Mouse (Mus musculus): ENCODE results near the gene Sucla2. TPM values are rescaled to one million over a fixed set of nuclear protein-coding genes. Genes with fewer than 3 reads are reported as not detected.
A peak's percentile ranks its signal among the peaks of the same experiment; 100 is the strongest.
"Not testable (repeated sequence)": the region's sequence is repeated elsewhere in the genome, so short reads cannot be mapped to it uniquely, and the experiment has no call there.

Gene Sucla2
- total and polyA plus RNA-seq, 2 experiments: 36.5 to 183 TPM

GRCm38 (mm10) chr14:73550732-73551131 lies 25.6 kb downstream of the Sucla2 start:
- Histone ChIP-seq H3K4me1 (ENCODE audit: control insufficient read depth, insufficient read depth, low read length) (peaks cover 17% of the 10 kb centered on the region), H3K4me3 (ENCODE audit: insufficient read depth, low read depth, low read length) (no peak overlapping the region), H3K36me3 (ENCODE audit: control insufficient read depth, insufficient read depth, low read length) (peaks cover under 1% of the 10 kb centered on the region; the same call in 1 of the 2 replicates), H3K27me3 (ENCODE audit: control insufficient read depth, insufficient read depth, low read length) (no peaks in the 10 kb centered on the region), H3K9ac (ENCODE audit: low read depth, low read length) (no peak overlapping the region), H3K79me2 (ENCODE audit: control insufficient read depth, insufficient read depth, low read length) (peaks cover 20% of the 10 kb centered on the region), H3K27ac (replicated peaks; ENCODE audit: insufficient read depth, low read depth, low read length) (peak overlapping the region; percentile 46)
- no peak for TF ChIP-seq CTCF (IDR thresholded peaks at IDR 0.05; ENCODE audit: low read depth, low read length)
- no peak for TF ChIP-seq POLR2A (IDR thresholded peaks at IDR 0.05; ENCODE audit: extremely low read depth, insufficient read depth, low read length)
- 70% methylated on average over 8 of the region's 8 CpGs for WGBS
- DNase-seq (ENCODE audit: extremely low read depth, low read depth, low spot score): no peak

DNA sequence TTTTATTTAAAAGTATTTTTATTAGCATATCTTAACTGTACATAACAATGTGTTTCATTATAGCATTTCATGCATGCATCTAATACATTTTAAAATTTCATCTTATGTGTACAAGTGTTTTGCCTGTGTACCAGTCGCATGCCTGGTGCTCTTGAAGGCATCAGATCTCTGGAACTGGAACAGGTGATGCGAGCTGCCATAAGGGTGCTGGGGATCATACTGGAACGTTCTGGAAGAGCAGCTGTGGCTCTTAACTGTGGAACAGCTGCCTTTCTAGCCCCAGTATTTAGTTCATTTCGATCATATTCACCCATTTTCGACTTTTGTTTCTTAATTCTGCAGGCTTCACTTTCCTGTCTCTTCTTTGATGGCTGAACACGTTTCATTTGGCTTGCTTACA lies 26.0 kb downstream of the Sucla2 start:
- 93% methylated on average over 6 of the region's 6 CpGs for WGBS
- Histone ChIP-seq H3K27ac (replicated peaks; ENCODE audit: insufficient read depth, low read depth, low read length) (no peak overlapping the region), H3K36me3 (ENCODE audit: control insufficient read depth, insufficient read depth, low read length) (peaks cover 4% of the 10 kb centered on the region; the same call in 1 of the 2 replicates), H3K9ac (ENCODE audit: low read depth, low read length) (no peak overlapping the region), H3K4me1 (ENCODE audit: control insufficient read depth, insufficient read depth, low read length) (peaks cover 19% of the 10 kb centered on the region), H3K27me3 (ENCODE audit: control insufficient read depth, insufficient read depth, low read length) (no peaks in the 10 kb centered on the region), H3K79me2 (ENCODE audit: control insufficient read depth, insufficient read depth, low read length) (peaks cover 24% of the 10 kb centered on the region), H3K4me3 (ENCODE audit: insufficient read depth, low read depth, low read length) (no peak overlapping the region)
- TF ChIP-seq CTCF (IDR thresholded peaks at IDR 0.05; ENCODE audit: low read depth, low read length) (no peak), POLR2A (IDR thresholded peaks at IDR 0.05; ENCODE audit: extremely low read depth, insufficient read depth, low read length) (no peak)
- no peak for DNase-seq (ENCODE audit: extremely low read depth, low read depth, low spot score)

DNA sequence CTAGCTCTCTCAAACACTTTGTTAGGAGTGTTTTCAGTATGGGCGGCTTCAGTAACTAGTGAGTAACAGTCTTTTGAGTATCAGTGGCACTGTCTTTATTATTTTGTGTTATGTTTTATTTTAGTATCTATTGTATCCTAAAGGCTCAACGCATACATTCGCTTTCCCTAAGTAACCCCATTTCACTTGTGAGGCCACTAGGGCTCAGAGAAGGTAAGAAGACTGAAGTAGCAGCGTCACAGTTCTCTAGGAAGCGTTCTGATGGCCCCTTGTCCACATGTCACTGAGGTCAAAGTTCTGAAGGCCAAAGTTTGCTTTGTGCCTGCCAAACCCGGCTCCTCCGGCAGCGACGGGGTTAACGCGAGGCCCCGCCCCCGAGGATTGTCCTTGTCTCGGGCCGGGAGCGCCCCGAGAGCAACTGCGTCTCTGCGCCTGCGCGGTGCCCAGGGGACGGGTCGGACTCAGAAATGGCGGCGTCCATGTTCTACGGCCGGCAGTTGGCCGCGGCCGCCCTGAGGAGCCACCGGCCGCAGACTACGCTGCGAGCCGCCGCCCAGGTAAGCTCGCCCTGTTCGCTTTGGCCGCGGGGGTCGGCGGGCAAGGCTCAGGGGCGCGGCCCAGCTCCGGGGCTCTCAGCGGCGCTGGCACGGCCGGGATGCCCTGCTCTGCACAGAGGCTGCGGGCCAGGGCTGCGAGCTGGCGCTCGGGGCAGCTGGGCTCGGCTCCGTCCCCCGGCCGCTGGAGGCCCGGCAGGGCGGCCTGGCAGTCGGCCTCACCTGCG lies 27.4 kb downstream of the Sucla2 start:
- Histone ChIP-seq H3K27me3 (ENCODE audit: control insufficient read depth, insufficient read depth, low read length) (no peaks in the 10 kb centered on the region), H3K36me3 (ENCODE audit: control insufficient read depth, insufficient read depth, low read length) (peaks cover 4% of the 10 kb centered on the region; the same call in 1 of the 2 replicates), H3K9ac (ENCODE audit: low read depth, low read length) (peak overlapping the region; percentile 97), H3K27ac (replicated peaks; ENCODE audit: insufficient read depth, low read depth, low read length) (peak overlapping the region; percentile 89), H3K4me3 (ENCODE audit: insufficient read depth, low read depth, low read length) (peak overlapping the region; percentile 93), H3K4me1 (ENCODE audit: control insufficient read depth, insufficient read depth, low read length) (peaks cover 20% of the 10 kb centered on the region), H3K79me2 (ENCODE audit: control insufficient read depth, insufficient read depth, low read length) (peaks cover 29% of the 10 kb centered on the region)
- WGBS: 4% methylated on average over 61 of the region's 61 CpGs
- peak; percentile 91 for TF ChIP-seq POLR2A (IDR thresholded peaks at IDR 0.05; ENCODE audit: extremely low read depth, insufficient read depth, low read length)
- no peak for TF ChIP-seq CTCF (IDR thresholded peaks at IDR 0.05; ENCODE audit: low read depth, low read length)
- DNase-seq (ENCODE audit: extremely low read depth, low read depth, low spot score): peak; percentile 82

GRCm38 (mm10) chr14:73553122-73553696 lies 28.1 kb downstream of the Sucla2 start:
- peak; percentile 75 for DNase-seq (ENCODE audit: extremely low read depth, low read depth, low spot score)
- Histone ChIP-seq H3K79me2 (ENCODE audit: control insufficient read depth, insufficient read depth, low read length) (peaks cover 32% of the 10 kb centered on the region), H3K4me1 (ENCODE audit: control insufficient read depth, insufficient read depth, low read length) (peaks cover 22% of the 10 kb centered on the region), H3K27ac (replicated peaks; ENCODE audit: insufficient read depth, low read depth, low read length) (peak overlapping the region; percentile 89), H3K9ac (ENCODE audit: low read depth, low read length) (peak overlapping the region; percentile 97), H3K4me3 (ENCODE audit: insufficient read depth, low read depth, low read length) (peak overlapping the region; percentile 93), H3K27me3 (ENCODE audit: control insufficient read depth, insufficient read depth, low read length) (no peaks in the 10 kb centered on the region), H3K36me3 (ENCODE audit: control insufficient read depth, insufficient read depth, low read length) (peaks cover 4% of the 10 kb centered on the region; the same call in 1 of the 2 replicates)
- WGBS: under 1% methylated on average over 10 of the region's 10 CpGs
- TF ChIP-seq CTCF (IDR thresholded peaks at IDR 0.05; ENCODE audit: low read depth, low read length) (no peak), POLR2A (IDR thresholded peaks at IDR 0.05; ENCODE audit: extremely low read depth, insufficient read depth, low read length) (no peak)

DNA sequence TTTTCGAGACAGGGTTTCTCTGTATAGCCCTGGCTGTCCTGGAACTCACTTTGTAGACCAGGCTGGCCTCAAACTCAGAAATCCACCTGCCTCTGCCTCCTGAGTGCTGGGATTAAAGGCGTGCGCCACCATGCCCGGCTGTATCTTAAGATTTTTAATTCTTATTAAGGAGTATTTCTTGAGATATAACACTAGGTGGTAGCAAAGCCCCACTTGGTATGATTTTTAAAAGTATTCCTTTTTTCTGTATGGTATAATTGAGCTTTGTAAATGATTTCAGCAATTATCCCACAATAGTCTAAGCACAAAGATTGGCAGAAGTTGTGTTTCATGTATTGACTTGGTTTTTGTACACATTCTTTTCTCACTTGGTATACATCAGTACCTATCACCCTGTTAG lies 44.7 kb downstream of the Sucla2 start:
- H3K36me3 ChIP-seq (ENCODE audit: control insufficient read depth, insufficient read depth, low read length): peaks cover 28% of the 10 kb centered on the region
- not testable (repeated sequence) for DNase-seq (ENCODE audit: extremely low read depth, low read depth, low spot score); H3K4me3 ChIP-seq (ENCODE audit: insufficient read depth, low read depth, low read length); H3K4me1 ChIP-seq (ENCODE audit: control insufficient read depth, insufficient read depth, low read length); H3K9ac ChIP-seq (ENCODE audit: low read depth, low read length); H3K27ac ChIP-seq (replicated peaks; ENCODE audit: insufficient read depth, low read depth, low read length); H3K79me2 ChIP-seq (ENCODE audit: control insufficient read depth, insufficient read depth, low read length); H3K27me3 ChIP-seq (ENCODE audit: control insufficient read depth, insufficient read depth, low read length)
- 88% methylated on average over 4 of the region's 4 CpGs for whole genome bisulfite sequencing

DNA sequence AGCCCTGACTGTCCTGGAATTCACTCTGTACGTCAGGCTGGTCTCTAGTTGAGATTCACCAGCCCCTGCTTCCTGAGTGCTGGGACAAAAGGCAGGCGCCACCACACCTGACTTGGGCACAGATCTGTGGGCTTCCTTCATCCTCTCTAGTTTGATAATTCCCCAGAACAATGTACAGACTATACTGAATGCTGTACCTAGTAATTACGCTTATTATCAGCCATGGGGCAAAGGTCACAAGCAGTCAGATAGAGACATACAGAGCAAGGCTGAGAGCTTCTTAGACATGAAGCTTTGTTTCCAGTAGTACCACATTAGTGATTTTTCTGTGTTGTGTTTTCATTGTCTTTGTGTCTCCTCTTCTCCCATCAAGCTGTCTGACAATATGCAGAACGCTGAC lies 46.0 kb downstream of the Sucla2 start:
- 90% methylated on average over 4 of the region's 4 CpGs for WGBS
- H3K4me1 ChIP-seq (ENCODE audit: control insufficient read depth, insufficient read depth, low read length): no peaks in the 10 kb centered on the region
- TF ChIP-seq POLR2A (IDR thresholded peaks at IDR 0.05; ENCODE audit: extremely low read depth, insufficient read depth, low read length) (no peak), CTCF (IDR thresholded peaks at IDR 0.05; ENCODE audit: low read depth, low read length) (no peak)
- no peak for DNase-seq (ENCODE audit: extremely low read depth, low read depth, low spot score)
- peaks cover 8% of the 10 kb centered on the region; the same call in 1 of the 2 replicates for H3K79me2 ChIP-seq (ENCODE audit: control insufficient read depth, insufficient read depth, low read length)
- H3K36me3 ChIP-seq (ENCODE audit: control insufficient read depth, insufficient read depth, low read length): peaks cover 32% of the 10 kb centered on the region
- no peaks in the 10 kb centered on the region for H3K27me3 ChIP-seq (ENCODE audit: control insufficient read depth, insufficient read depth, low read length)
- H3K27ac ChIP-seq (replicated peaks; ENCODE audit: insufficient read depth, low read depth, low read length): no peak overlapping the region
- no peak overlapping the region for H3K4me3 ChIP-seq (ENCODE audit: insufficient read depth, low read depth, low read length)
- no peak overlapping the region for H3K9ac ChIP-seq (ENCODE audit: low read depth, low read length)

All from liver, adult 2 months (tissue).